Mouse (Mus musculus): ENCODE results near the gene Plxna1. TPM values are rescaled to one million over a fixed set of nuclear protein-coding genes. Genes with fewer than 3 reads are reported as not detected.

The Plxna1 gene
- polyA plus RNA-seq, 1 experiment from 2014 or later, result 19.5 TPM

- Histone ChIP-seq H3K36me3 (ENCODE audit: insufficient read depth, low read length) (no peaks in the 10 kb centered on the region), H3K4me3 (ENCODE audit: low read length) (no peak overlapping the region), H3K27ac (ENCODE audit: low read length) (no peak overlapping the region), H3K9ac (replicated peaks; ENCODE audit: low read length) (no peak overlapping the region), H3K9me3 (ENCODE audit: low read length) (no peaks in the 10 kb centered on the region; the same call in 1 of the 2 replicates), H3K4me1 (ENCODE audit: insufficient read depth, low read length) (no peaks in the 10 kb centered on the region), H3K27me3 (ENCODE audit: insufficient read depth, low read length) (no peaks in the 10 kb centered on the region), H3K4me2 (replicated peaks; ENCODE audit: low read depth, low read length) (no peak overlapping the region)
- WGBS, result 13% methylated on average over 6 of the region's 6 CpGs
- ATAC-seq (ENCODE audit: low FRiP score, low TSS enrichment), result no peak
Measured at GRCm38 (mm10) chr6:89288156-89288555, 74.3 kb downstream of the Plxna1 start.

- peaks cover 9% of the 10 kb centered on the region; the same call in 1 of the 2 replicates for H3K4me1 ChIP-seq (ENCODE audit: insufficient read depth, low read length)
- WGBS, result 51% methylated on average over 6 of the region's 6 CpGs
- H3K4me2 ChIP-seq (replicated peaks; ENCODE audit: low read depth, low read length), result no peak overlapping the region
- no peak overlapping the region for H3K27ac ChIP-seq (ENCODE audit: low read length)
- no peaks in the 10 kb centered on the region for H3K36me3 ChIP-seq (ENCODE audit: insufficient read depth, low read length)
- no peak overlapping the region for H3K4me3 ChIP-seq (ENCODE audit: low read length)
- no peak overlapping the region for H3K9ac ChIP-seq (replicated peaks; ENCODE audit: low read length)
- H3K9me3 ChIP-seq (ENCODE audit: low read length), result no peaks in the 10 kb centered on the region; the same call in 1 of the 2 replicates
- ATAC-seq (ENCODE audit: low FRiP score, low TSS enrichment), result no peak
- H3K27me3 ChIP-seq (ENCODE audit: insufficient read depth, low read length), result no peaks in the 10 kb centered on the region
Measured at GRCm38 (mm10) chr6:89286700-89287428, 75.6 kb downstream of the Plxna1 start.

GRCm38 (mm10) chr6:89286286-89286655 is 76.1 kb downstream of the Plxna1 start:
- no peak overlapping the region for H3K27ac ChIP-seq (ENCODE audit: low read length)
- WGBS, result 59% methylated on average over 3 of the region's 3 CpGs
- H3K4me3 ChIP-seq (ENCODE audit: low read length), result no peak overlapping the region
- no peak overlapping the region for H3K4me2 ChIP-seq (replicated peaks; ENCODE audit: low read depth, low read length)
- no peaks in the 10 kb centered on the region for H3K27me3 ChIP-seq (ENCODE audit: insufficient read depth, low read length)
- no peak overlapping the region for H3K9ac ChIP-seq (replicated peaks; ENCODE audit: low read length)
- H3K36me3 ChIP-seq (ENCODE audit: insufficient read depth, low read length), result no peaks in the 10 kb centered on the region
- no peaks in the 10 kb centered on the region; the same call in 1 of the 2 replicates for H3K9me3 ChIP-seq (ENCODE audit: low read length)
- H3K4me1 ChIP-seq (ENCODE audit: insufficient read depth, low read length), result peaks cover 12% of the 10 kb centered on the region; the same call in 1 of the 2 replicates
- no peak for ATAC-seq (ENCODE audit: low FRiP score, low TSS enrichment)

GRCm38 (mm10) chr6:89285561-89286285 is 76.7 kb downstream of the Plxna1 start:
- no peaks in the 10 kb centered on the region for H3K27me3 ChIP-seq (ENCODE audit: insufficient read depth, low read length)
- H3K27ac ChIP-seq (ENCODE audit: low read length), result no peak overlapping the region
- no peak overlapping the region for H3K4me2 ChIP-seq (replicated peaks; ENCODE audit: low read depth, low read length)
- no peak for ATAC-seq (ENCODE audit: low FRiP score, low TSS enrichment)
- H3K4me3 ChIP-seq (ENCODE audit: low read length), result no peak overlapping the region
- H3K9ac ChIP-seq (replicated peaks; ENCODE audit: low read length), result no peak overlapping the region
- WGBS, result 51% methylated on average over 8 of the region's 9 CpGs
- no peaks in the 10 kb centered on the region; the same call in 1 of the 2 replicates for H3K9me3 ChIP-seq (ENCODE audit: low read length)
- H3K36me3 ChIP-seq (ENCODE audit: insufficient read depth, low read length), result no peaks in the 10 kb centered on the region
- peaks cover 12% of the 10 kb centered on the region; the same call in 1 of the 2 replicates for H3K4me1 ChIP-seq (ENCODE audit: insufficient read depth, low read length)

- no peaks in the 10 kb centered on the region for H3K36me3 ChIP-seq (ENCODE audit: insufficient read depth, low read length)
- no peaks in the 10 kb centered on the region; the same call in 1 of the 2 replicates for H3K9me3 ChIP-seq (ENCODE audit: low read length)
- no peak overlapping the region for H3K4me2 ChIP-seq (replicated peaks; ENCODE audit: low read depth, low read length)
- no peak for ATAC-seq (ENCODE audit: low FRiP score, low TSS enrichment)
- no peaks in the 10 kb centered on the region for H3K27me3 ChIP-seq (ENCODE audit: insufficient read depth, low read length)
- no peak overlapping the region for H3K27ac ChIP-seq (ENCODE audit: low read length)
- H3K4me3 ChIP-seq (ENCODE audit: low read length), result no peak overlapping the region
- peaks cover 12% of the 10 kb centered on the region; the same call in 1 of the 2 replicates for H3K4me1 ChIP-seq (ENCODE audit: insufficient read depth, low read length)
- H3K9ac ChIP-seq (replicated peaks; ENCODE audit: low read length), result no peak overlapping the region
Measured at GRCm38 (mm10) chr6:89285116-89285515, 77.3 kb downstream of the Plxna1 start.

- Histone ChIP-seq H3K4me1 (ENCODE audit: insufficient read depth, low read length) (peaks cover 12% of the 10 kb centered on the region; the same call in 1 of the 2 replicates), H3K4me3 (ENCODE audit: low read length) (no peak overlapping the region), H3K9me3 (ENCODE audit: low read length) (no peaks in the 10 kb centered on the region; the same call in 1 of the 2 replicates), H3K36me3 (ENCODE audit: insufficient read depth, low read length) (no peaks in the 10 kb centered on the region), H3K9ac (replicated peaks; ENCODE audit: low read length) (no peak overlapping the region), H3K4me2 (replicated peaks; ENCODE audit: low read depth, low read length) (no peak overlapping the region), H3K27ac (ENCODE audit: low read length) (no peak overlapping the region), H3K27me3 (ENCODE audit: insufficient read depth, low read length) (no peaks in the 10 kb centered on the region)
- WGBS, result 98% methylated on average over 4 of the region's 4 CpGs
- ATAC-seq (ENCODE audit: low FRiP score, low TSS enrichment), result no peak
Measured at GRCm38 (mm10) chr6:89283095-89283494, 79.3 kb downstream of the Plxna1 start.

GRCm38 (mm10) chr6:89282626-89283025 is 79.8 kb downstream of the Plxna1 start:
- 29% methylated on average over 5 of the region's 5 CpGs for WGBS
- no peak overlapping the region for H3K27ac ChIP-seq (ENCODE audit: low read length)
- no peak overlapping the region for H3K4me2 ChIP-seq (replicated peaks; ENCODE audit: low read depth, low read length)
- H3K9me3 ChIP-seq (ENCODE audit: low read length), result no peaks in the 10 kb centered on the region; the same call in 1 of the 2 replicates
- H3K9ac ChIP-seq (replicated peaks; ENCODE audit: low read length), result no peak overlapping the region
- no peak for ATAC-seq (ENCODE audit: low FRiP score, low TSS enrichment)
- peaks cover 12% of the 10 kb centered on the region; the same call in 1 of the 2 replicates for H3K4me1 ChIP-seq (ENCODE audit: insufficient read depth, low read length)
- no peaks in the 10 kb centered on the region for H3K27me3 ChIP-seq (ENCODE audit: insufficient read depth, low read length)
- H3K4me3 ChIP-seq (ENCODE audit: low read length), result no peak overlapping the region
- no peaks in the 10 kb centered on the region for H3K36me3 ChIP-seq (ENCODE audit: insufficient read depth, low read length)

GRCm38 (mm10) chr6:89281492-89282332 is 80.7 kb downstream of the Plxna1 start:
- Histone ChIP-seq H3K4me2 (replicated peaks; ENCODE audit: low read depth, low read length) (no peak overlapping the region), H3K9me3 (ENCODE audit: low read length) (no peaks in the 10 kb centered on the region; the same call in 1 of the 2 replicates), H3K27ac (ENCODE audit: low read length) (no peak overlapping the region), H3K9ac (replicated peaks; ENCODE audit: low read length) (no peak overlapping the region), H3K27me3 (ENCODE audit: insufficient read depth, low read length) (no peaks in the 10 kb centered on the region), H3K36me3 (ENCODE audit: insufficient read depth, low read length) (no peaks in the 10 kb centered on the region), H3K4me1 (ENCODE audit: insufficient read depth, low read length) (peaks cover 12% of the 10 kb centered on the region; the same call in 1 of the 2 replicates), H3K4me3 (ENCODE audit: low read length) (no peak overlapping the region)
- WGBS, result 11% methylated on average over 16 of the region's 16 CpGs
- ATAC-seq (ENCODE audit: low FRiP score, low TSS enrichment), result peak; percentile 47; the same call in 1 of the 2 replicates

GRCm38 (mm10) chr6:89280555-89280954 is 81.9 kb downstream of the Plxna1 start:
- no peaks in the 10 kb centered on the region; the same call in 1 of the 2 replicates for H3K9me3 ChIP-seq (ENCODE audit: low read length)
- no peak overlapping the region for H3K4me3 ChIP-seq (ENCODE audit: low read length)
- no peak overlapping the region for H3K4me2 ChIP-seq (replicated peaks; ENCODE audit: low read depth, low read length)
- WGBS, result 95% methylated on average over 4 of the region's 4 CpGs
- H3K27me3 ChIP-seq (ENCODE audit: insufficient read depth, low read length), result no peaks in the 10 kb centered on the region
- peaks cover 12% of the 10 kb centered on the region; the same call in 1 of the 2 replicates for H3K4me1 ChIP-seq (ENCODE audit: insufficient read depth, low read length)
- H3K36me3 ChIP-seq (ENCODE audit: insufficient read depth, low read length), result no peaks in the 10 kb centered on the region
- H3K27ac ChIP-seq (ENCODE audit: low read length), result no peak overlapping the region
- no peak overlapping the region for H3K9ac ChIP-seq (replicated peaks; ENCODE audit: low read length)
- ATAC-seq (ENCODE audit: low FRiP score, low TSS enrichment), result no peak

All from kidney, embryonic 16.5 days (tissue).